In the genomic region with DNA sequence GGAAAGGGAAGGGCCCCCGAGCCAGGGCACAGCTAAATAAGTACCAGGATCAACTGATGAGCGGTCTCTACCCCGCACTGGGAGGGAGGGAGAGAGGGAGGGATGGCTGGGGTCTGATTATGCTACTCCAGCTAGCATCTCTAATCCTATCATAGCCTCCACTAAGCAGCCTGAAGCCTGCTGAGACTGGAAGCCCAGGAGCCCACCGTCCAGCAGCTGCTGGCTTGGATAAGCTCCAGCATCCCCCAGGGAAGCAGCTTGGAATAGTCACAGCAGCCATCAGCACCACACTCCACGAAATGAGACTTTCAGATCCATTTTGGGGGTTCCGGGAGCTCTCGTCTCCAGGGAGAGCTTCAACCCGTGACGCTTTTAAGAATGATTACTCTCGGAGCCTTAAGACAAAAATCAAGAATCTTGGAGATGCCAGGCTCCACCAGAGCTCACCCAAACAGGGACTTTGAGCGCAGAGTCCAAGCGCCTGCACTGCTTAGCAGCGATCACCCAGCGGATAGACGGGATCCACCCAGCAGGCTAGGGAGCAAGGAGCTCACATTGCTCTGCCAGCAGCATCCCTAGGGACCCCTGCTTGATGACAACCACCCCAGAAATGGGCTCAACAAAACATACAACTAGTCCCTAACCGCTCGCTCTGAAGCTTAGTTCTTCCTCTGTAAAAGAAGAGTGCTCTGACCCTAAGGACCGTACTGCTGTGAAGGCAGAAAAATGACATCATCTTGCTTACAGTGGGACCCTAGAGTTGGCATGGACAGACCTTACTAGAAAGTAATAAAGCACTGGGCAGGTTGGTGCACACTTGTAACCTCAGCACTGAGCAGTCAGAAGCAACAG, we compare ENCODE assay signal across 8 mouse cellular contexts.
DNase-seq lines count a peak whose midpoint lies in the region; ATAC-seq and TF ChIP-seq lines count a peak whose summit lies in the region.

No protein-coding gene starts in this region.

- H3K27me3 ChIP-seq in neural tube, embryonic 12.5 days (replicated peaks): no peaks in the 10 kb centered on the region
- H3K27me3 ChIP-seq in hindbrain, embryonic 15.5 days: no peaks in the 10 kb centered on the region; the same call in 1 of the 2 replicates
- no peaks in the 10 kb centered on the region for H3K27me3 ChIP-seq in midbrain, embryonic 16.5 days (ENCODE audit: control insufficient read depth, insufficient read depth, low read depth, low read length)
- no peaks in the 10 kb centered on the region for H3K27me3 ChIP-seq in thymus, adult 2 months (ENCODE audit: control insufficient read depth, insufficient read depth, low read length)

- 0 out of 2 replicates have a peak, but pooled peaks have one; percentile 44 for ATAC-seq in neural tube, embryonic 12.5 days (ENCODE audit: low FRiP score, low read depth)
- ATAC-seq in hindbrain, embryonic 15.5 days (ENCODE audit: low FRiP score, low read depth): peak; percentile 50
- ATAC-seq in midbrain, embryonic 16.5 days: peak; percentile 78

- H3K4me1 ChIP-seq in neural tube, embryonic 12.5 days: peaks cover 34% of the 10 kb centered on the region
- peaks cover 39% of the 10 kb centered on the region for H3K4me1 ChIP-seq in hindbrain, embryonic 15.5 days (replicated peaks)
- peaks cover 38% of the 10 kb centered on the region for H3K4me1 ChIP-seq in midbrain, embryonic 16.5 days (ENCODE audit: control insufficient read depth, insufficient read depth, low read length)
- H3K4me1 ChIP-seq in thymus, adult 2 months (replicated peaks; ENCODE audit: control insufficient read depth, insufficient read depth, low read length): no peaks in the 10 kb centered on the region

- no peaks in the 10 kb centered on the region for H3K9me3 ChIP-seq in neural tube, embryonic 12.5 days
- no peaks in the 10 kb centered on the region for H3K9me3 ChIP-seq in hindbrain, embryonic 15.5 days
- H3K9me3 ChIP-seq in midbrain, embryonic 16.5 days (replicated peaks; ENCODE audit: control insufficient read depth, low read length, poor library complexity, severe bottlenecking): no peaks in the 10 kb centered on the region

- H3K27ac ChIP-seq in neural tube, embryonic 12.5 days: no peak overlapping the region
- peak overlapping the region; percentile 51; the same call in 1 of the 2 replicates for H3K27ac ChIP-seq in hindbrain, embryonic 15.5 days (replicated peaks)
- H3K27ac ChIP-seq in midbrain, embryonic 16.5 days (ENCODE audit: low read length): peak overlapping the region; percentile 53
- no peak overlapping the region for H3K27ac ChIP-seq in thymus, adult 2 months (ENCODE audit: control insufficient read depth, insufficient read depth, low read length)

- no peak for DNase-seq in neural tube, embryonic 10.5 days (ENCODE audit: extremely low spot score, low spot score)
- peak; percentile 32 for DNase-seq in gastrocnemius, adult 18-20 months (ENCODE audit: low spot score)
- DNase-seq in ovary, adult 18-20 months (ENCODE audit: low spot score): no peak
- DNase-seq in thymus, adult 2 months: no peak
- no peak for DNase-seq in urinary bladder, postnatal 25 days (ENCODE audit: low spot score)

- H3K4me2 ChIP-seq in neural tube, embryonic 12.5 days (replicated peaks): 0 out of 2 replicates have a peak overlapping the region, but pooled peaks have one; percentile 32
- H3K4me2 ChIP-seq in hindbrain, embryonic 15.5 days: peak overlapping the region; percentile 42
- H3K4me2 ChIP-seq in midbrain, embryonic 16.5 days (ENCODE audit: low read length): peak overlapping the region; percentile 50

- TF ChIP-seq CTCF in thymus, adult 2 months (IDR thresholded peaks at IDR 0.05; ENCODE audit: borderline replicate concordance, control insufficient read depth, extremely low read depth, insufficient read depth, low read length, poor library complexity): no peak

- TF ChIP-seq POLR2A in thymus, adult 2 months (IDR thresholded peaks at IDR 0.05; ENCODE audit: control insufficient read depth, extremely low read depth, insufficient read depth, low read length, poor library complexity): no peak

- no peaks in the 10 kb centered on the region for H3K36me3 ChIP-seq in neural tube, embryonic 12.5 days
- H3K36me3 ChIP-seq in hindbrain, embryonic 15.5 days: no peaks in the 10 kb centered on the region
- H3K36me3 ChIP-seq in midbrain, embryonic 16.5 days (ENCODE audit: control insufficient read depth, insufficient read depth, low read length): no peaks in the 10 kb centered on the region
- H3K36me3 ChIP-seq in thymus, adult 2 months (ENCODE audit: control insufficient read depth, insufficient read depth, low read length): no peaks in the 10 kb centered on the region

- no peak overlapping the region for H3K4me3 ChIP-seq in neural tube, embryonic 12.5 days
- no peak overlapping the region for H3K4me3 ChIP-seq in hindbrain, embryonic 15.5 days
- no peak overlapping the region; the same call in 1 of the 2 replicates for H3K4me3 ChIP-seq in midbrain, embryonic 16.5 days (ENCODE audit: low read depth, low read length)
- no peak overlapping the region for H3K4me3 ChIP-seq in thymus, adult 2 months (ENCODE audit: control insufficient read depth, insufficient read depth, low read length)

- WGBS in neural tube, embryonic 12.5 days: 66% methylated on average over 18 of the region's 18 CpGs
- 40% methylated on average over 18 of the region's 18 CpGs for WGBS in hindbrain, embryonic 15.5 days
- WGBS in midbrain, embryonic 16.5 days: 10% methylated on average over 18 of the region's 18 CpGs
- 88% methylated on average over 18 of the region's 18 CpGs for WGBS in thymus, adult 2 months

- no peak overlapping the region for H3K9ac ChIP-seq in neural tube, embryonic 12.5 days
- H3K9ac ChIP-seq in hindbrain, embryonic 15.5 days: no peak overlapping the region
- peak overlapping the region; percentile 14; the same call in 1 of the 2 replicates for H3K9ac ChIP-seq in midbrain, embryonic 16.5 days (ENCODE audit: low read depth, low read length)

Comparison
In these comparisons a context has a peak if more than half of its experiments do, and no peak if none do; other contexts are left out.
1. H3K27ac ChIP-seq: peak in hindbrain, embryonic 15.5 days (single experiment) and midbrain, embryonic 16.5 days (single experiment); none in neural tube, embryonic 12.5 days (single experiment) and thymus, adult 2 months (single experiment).
2. Peak in every context shown above with its lines, with median percentiles within 50 percentile points of each other: ATAC-seq and H3K4me2 ChIP-seq.